Mouse (Mus musculus) hindbrain, embryonic 13.5 days (tissue): ENCODE results near the gene Syap1. TPM values are rescaled to one million over a fixed set of nuclear protein-coding genes. Genes with fewer than 3 reads are reported as not detected.
"Not testable (repeated sequence)": the region's sequence is repeated elsewhere in the genome, so short reads cannot be mapped to it uniquely, and the experiment has no call there.

Experiments used
- ATAC-seq: fragments of 200-750 bp; cut with Nextera tagmentation; 2 replicates; pipeline ENCODE4 v1.8.0; 2017; ENCODE audit warnings: moderate TSS enrichment; ENCODE audit not compliant: low FRiP score
- H3K27ac ChIP-seq: fragments of 300-500 bp; sonication (generic); 2 replicates; pipeline ENCODE4 v1.5.1; 2015; ENCODE audit warnings: inconsistent platforms, mild to moderate bottlenecking, moderate library complexity
- H3K27me3 ChIP-seq: fragments of 300-500 bp; sonication (generic); 2 replicates; pipeline ENCODE4 v1.6.1; 2015; ENCODE audit warnings: mild to moderate bottlenecking, inconsistent platforms
- H3K36me3 ChIP-seq: fragments of 300-500 bp; sonication (generic); 2 replicates; pipeline ENCODE4 v1.6.1; 2015; ENCODE audit warnings: mild to moderate bottlenecking, inconsistent platforms
- H3K4me1 ChIP-seq: fragments of 300-500 bp; sonication (generic); replicated peaks from 2 replicates; pipeline ENCODE4 v1.6.1; 2015; ENCODE audit warnings: inconsistent platforms
- H3K4me2 ChIP-seq: fragments of 300-500 bp; sonication (generic); 2 replicates; pipeline ENCODE4 v1.6.1; 2015; ENCODE audit warnings: inconsistent platforms, mild to moderate bottlenecking, moderate library complexity
- H3K4me3 ChIP-seq: fragments of 300-500 bp; sonication (generic); 2 replicates; pipeline ENCODE4 v1.5.1; 2015; ENCODE audit warnings: mild to moderate bottlenecking, inconsistent platforms
- H3K9ac ChIP-seq: fragments of 300-500 bp; sonication (generic); 2 replicates; pipeline ENCODE4 v1.6.1; 2015; ENCODE audit warnings: mild to moderate bottlenecking, inconsistent platforms
- H3K9me3 ChIP-seq: fragments of 300-500 bp; sonication (generic); 2 replicates; pipeline ENCODE4 v1.6.1; 2016; ENCODE audit warnings: inconsistent platforms
- WGBS: fragments of 180-500 bp; shearing (Covaris S2); methylation state at CpG from one replicate; pipeline ENCODE4 v1.1.7; 2015; 5-methylcytosine and 5-hydroxymethylcytosine counted together
- polyA plus RNA-seq: library from polyadenylated mRNA; unstranded; fragments of >200 nt; fragmentation: Nextera tagmentation; extraction: Ambion mirVana; gene quantifications from 2 replicates; pipeline ENCODE4 v1.2.1, GENCODE M21; 2015

Gene Syap1
- polyA plus RNA-seq, 1 experiment from 2014 or later = 29.7 TPM

GRCm38 (mm10) chrX:162871734-162872517 is 16.3 kb downstream of the Syap1 start:
- Histone ChIP-seq H3K9ac (no peak overlapping the region), H3K4me3 (no peak overlapping the region), H3K4me2 (no peak overlapping the region), H3K36me3 (peaks cover 15% of the 10 kb centered on the region), H3K27me3 (0 out of 2 replicates have a peak, but pooled peaks cover 3% of the 10 kb centered on the region), H3K27ac (no peak overlapping the region), H3K4me1 (no peaks in the 10 kb centered on the region), H3K9me3 (no peaks in the 10 kb centered on the region)
- WGBS = 41% methylated on average over 4 of the region's 4 CpGs
- ATAC-seq = no peak

GRCm38 (mm10) chrX:162868294-162868965 is 19.8 kb downstream of the Syap1 start:
- Histone ChIP-seq H3K9me3 (no peaks in the 10 kb centered on the region), H3K27me3 (0 out of 2 replicates have a peak, but pooled peaks cover 3% of the 10 kb centered on the region), H3K9ac (no peak overlapping the region), H3K4me2 (no peak overlapping the region), H3K27ac (no peak overlapping the region), H3K36me3 (peaks cover 15% of the 10 kb centered on the region), H3K4me3 (no peak overlapping the region), H3K4me1 (no peaks in the 10 kb centered on the region)
- no peak for ATAC-seq
- WGBS = 81% methylated on average over 3 of the region's 3 CpGs

DNA sequence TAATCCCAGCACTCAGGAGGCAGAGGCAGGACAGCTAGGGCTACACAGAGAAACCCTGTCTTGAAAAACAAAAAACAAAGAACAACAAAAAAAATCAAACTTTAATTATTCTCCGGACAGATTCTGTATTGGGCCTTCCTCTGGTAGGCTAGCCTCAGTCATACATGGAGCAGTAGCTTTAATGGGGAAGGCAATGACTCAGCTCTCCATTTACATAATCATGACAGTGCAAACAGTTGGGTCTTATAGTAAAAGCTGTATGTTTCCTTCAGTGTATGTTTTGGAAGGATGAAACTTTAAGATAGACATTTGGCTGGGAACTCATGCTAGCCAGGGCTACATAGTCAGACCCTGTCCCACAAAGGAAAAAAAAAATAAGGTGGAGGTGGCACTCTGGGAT is 39.6 kb downstream of the Syap1 start:
- no peak for ATAC-seq

DNA sequence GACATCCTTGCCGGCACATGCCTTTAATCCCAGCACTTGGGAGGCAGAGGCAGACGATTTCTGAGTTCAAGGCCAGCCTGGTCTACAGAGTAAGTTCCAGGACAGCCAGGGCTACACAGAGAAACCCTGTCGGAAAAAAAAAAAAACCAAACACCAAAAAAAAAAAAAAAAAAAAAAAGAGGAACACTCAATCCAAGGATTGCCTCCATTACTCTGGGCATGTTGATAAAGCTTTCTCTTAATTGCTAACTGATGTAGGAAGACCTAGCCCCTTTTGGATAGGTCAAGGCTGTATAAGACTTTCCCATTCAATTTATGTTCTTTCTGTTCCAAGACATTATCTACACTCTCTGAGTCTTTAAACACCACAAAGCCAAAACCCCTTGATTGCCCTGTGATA is 42.7 kb downstream of the Syap1 start:
- H3K4me1 ChIP-seq = no peaks in the 10 kb centered on the region
- no peak overlapping the region for H3K4me2 ChIP-seq
- H3K27ac ChIP-seq = no peak overlapping the region
- no peak overlapping the region for H3K4me3 ChIP-seq
- H3K27me3 ChIP-seq = no peaks in the 10 kb centered on the region
- no peaks in the 10 kb centered on the region for H3K9me3 ChIP-seq
- no peak for ATAC-seq
- 98% methylated on average over 3 of the region's 3 CpGs for WGBS
- no peaks in the 10 kb centered on the region for H3K36me3 ChIP-seq
- no peak overlapping the region for H3K9ac ChIP-seq

More for the DNA sequence above, 39.6 kb downstream of the Syap1 start:
- Histone ChIP-seq H3K4me3 (no peak overlapping the region), H3K9me3 (no peaks in the 10 kb centered on the region), H3K9ac (no peak overlapping the region), H3K27ac (no peak overlapping the region), H3K4me2 (no peak overlapping the region), H3K27me3 (no peaks in the 10 kb centered on the region), H3K36me3 (no peaks in the 10 kb centered on the region), H3K4me1 (no peaks in the 10 kb centered on the region)
- WGBS = 93% methylated on average over 1 of the region's 1 CpGs

- no peak for ATAC-seq
- no peak overlapping the region for H3K27ac ChIP-seq
- 69% methylated on average over 8 of the region's 8 CpGs for WGBS
These were observed 43.7 kb downstream of the Syap1 start for GRCm38 (mm10) chrX:162844447-162845100.

GRCm38 (mm10) chrX:162832101-162832500 is 56.1 kb downstream of the Syap1 start:
- Histone ChIP-seq H3K4me1 (peaks cover 6% of the 10 kb centered on the region; the same call in 1 of the 2 replicates), H3K4me3 (no peak overlapping the region), H3K27ac (no peak overlapping the region), H3K27me3 (no peaks in the 10 kb centered on the region), H3K9me3 (no peaks in the 10 kb centered on the region), H3K4me2 (no peak overlapping the region), H3K36me3 (no peaks in the 10 kb centered on the region), H3K9ac (no peak overlapping the region)
- no peak for ATAC-seq
- WGBS = 26% methylated on average over 3 of the region's 3 CpGs

More at GRCm38 (mm10) chrX:162844447-162845100, 43.7 kb downstream of the Syap1 start:
- Histone ChIP-seq H3K4me1 (no peaks in the 10 kb centered on the region), H3K4me2 (no peak overlapping the region), H3K9me3 (no peaks in the 10 kb centered on the region), H3K4me3 (no peak overlapping the region), H3K9ac (no peak overlapping the region), H3K27me3 (no peaks in the 10 kb centered on the region), H3K36me3 (no peaks in the 10 kb centered on the region)

- Histone ChIP-seq H3K9ac (no peak overlapping the region), H3K36me3 (no peaks in the 10 kb centered on the region), H3K4me3 (no peak overlapping the region), H3K4me1 (peaks cover 6% of the 10 kb centered on the region; the same call in 1 of the 2 replicates), H3K27me3 (no peaks in the 10 kb centered on the region), H3K9me3 (no peaks in the 10 kb centered on the region), H3K4me2 (no peak overlapping the region), H3K27ac (no peak overlapping the region)
- 27% methylated on average over 1 of the region's 1 CpGs for WGBS
- ATAC-seq = no peak
These were observed 56.7 kb downstream of the Syap1 start for GRCm38 (mm10) chrX:162831542-162831941.

GRCm38 (mm10) chrX:162831036-162831435 is 57.2 kb downstream of the Syap1 start:
- no peak for ATAC-seq
- WGBS = 11% methylated on average over 1 of the region's 1 CpGs

GRCm38 (mm10) chrX:162830313-162830712 is 57.9 kb downstream of the Syap1 start:
- H3K27me3 ChIP-seq, H3K36me3 ChIP-seq, H3K27ac ChIP-seq, H3K4me1 ChIP-seq, ATAC-seq, H3K9ac ChIP-seq, H3K4me2 ChIP-seq, H3K9me3 ChIP-seq, H3K4me3 ChIP-seq: not testable (repeated sequence)
- WGBS = 76% methylated on average over 2 of the region's 2 CpGs

More at GRCm38 (mm10) chrX:162831036-162831435, 57.2 kb downstream of the Syap1 start:
- Histone ChIP-seq H3K4me3 (no peak overlapping the region), H3K4me1 (peaks cover 6% of the 10 kb centered on the region; the same call in 1 of the 2 replicates), H3K4me2 (no peak overlapping the region), H3K27ac (no peak overlapping the region), H3K36me3 (no peaks in the 10 kb centered on the region), H3K9me3 (no peaks in the 10 kb centered on the region), H3K27me3 (no peaks in the 10 kb centered on the region), H3K9ac (no peak overlapping the region)

GRCm38 (mm10) chrX:162829741-162830140 is 58.5 kb downstream of the Syap1 start:
- WGBS = 47% methylated on average over 5 of the region's 5 CpGs
- no peak for ATAC-seq
- H3K4me2 ChIP-seq = peak overlapping the region; percentile 29; the same call in 1 of the 2 replicates
- H3K27ac ChIP-seq = no peak overlapping the region
- peaks cover 6% of the 10 kb centered on the region; the same call in 1 of the 2 replicates for H3K4me1 ChIP-seq
- no peak overlapping the region for H3K9ac ChIP-seq
- H3K36me3 ChIP-seq = no peaks in the 10 kb centered on the region
- H3K27me3 ChIP-seq = no peaks in the 10 kb centered on the region
- H3K4me3 ChIP-seq = peak overlapping the region; percentile 57
- H3K9me3 ChIP-seq = no peaks in the 10 kb centered on the region

DNA sequence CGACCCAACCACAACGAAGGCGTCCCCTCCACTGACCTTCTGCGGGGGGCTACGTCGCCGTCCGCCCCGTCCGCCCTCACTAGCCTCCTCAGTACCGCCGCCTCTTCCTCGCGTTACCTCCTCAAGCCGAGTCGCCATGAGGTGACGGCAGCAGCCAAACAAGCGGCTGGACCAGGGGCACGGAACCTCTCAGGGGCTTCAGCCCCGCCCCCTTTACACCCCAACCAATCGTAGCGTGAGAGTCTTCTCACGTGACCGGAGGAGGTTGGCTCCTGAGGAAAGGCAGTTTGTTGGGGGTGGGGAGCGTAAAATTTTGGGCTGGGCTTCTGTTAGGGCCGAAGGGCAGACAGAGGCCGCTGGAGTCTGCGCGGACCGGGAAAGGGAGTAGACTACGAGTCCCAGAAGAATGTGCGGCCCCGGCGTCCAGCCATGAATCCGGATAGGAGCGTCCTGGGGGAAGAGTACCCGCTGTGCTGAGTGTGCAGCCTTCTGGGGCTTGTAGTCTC is 59.0 kb downstream of the Syap1 start, which contains the start of gene Txlng:
Gene Txlng (minus strand): TSS at position 252 of the 506 bp plus-strand sequence.
- H3K27me3 ChIP-seq = no peaks in the 10 kb centered on the region
- H3K4me1 ChIP-seq = peaks cover 6% of the 10 kb centered on the region; the same call in 1 of the 2 replicates
- H3K27ac ChIP-seq = no peak within 1 kb of the TSS
- 18% methylated on average over 37 of the region's 37 CpGs for WGBS
- H3K4me3 ChIP-seq = peak within 1 kb of the TSS; percentile 57
- no peaks in the 10 kb centered on the region for H3K36me3 ChIP-seq
- H3K9ac ChIP-seq = peak within 1 kb of the TSS; percentile 76
- no peaks in the 10 kb centered on the region for H3K9me3 ChIP-seq
- ATAC-seq = peak; percentile 99
- H3K4me2 ChIP-seq = peak within 1 kb of the TSS; percentile 77

- Histone ChIP-seq H3K27ac (no peak overlapping the region), H3K4me1 (peaks cover 6% of the 10 kb centered on the region; the same call in 1 of the 2 replicates), H3K36me3 (no peaks in the 10 kb centered on the region), H3K27me3 (no peaks in the 10 kb centered on the region), H3K9ac (peak overlapping the region; percentile 76), H3K9me3 (no peaks in the 10 kb centered on the region), H3K4me3 (peak overlapping the region; percentile 57), H3K4me2 (peak overlapping the region; percentile 77)
- peak; percentile 77 for ATAC-seq
- 15% methylated on average over 20 of the region's 20 CpGs for WGBS
These were observed 59.5 kb downstream of the Syap1 start for GRCm38 (mm10) chrX:162828783-162829182.
